ENCODE assay signal across 9 mouse cellular contexts in genomic region chr14:31565478-31566212, GRCm38 (mm10). TPM values are rescaled to one million over a fixed set of nuclear protein-coding genes. Genes with fewer than 3 reads are reported as not detected.
DNase-seq lines count a peak whose midpoint lies in the region; ATAC-seq and TF ChIP-seq lines count a peak whose summit lies in the region.
"Had no signal": no experiment of that assay in that cellular context is flagged by ENCODE, and none has a peak within 500 bp of the region (broad histone marks: within the 10 kb centered on the region; RNA-seq: fewer than 3 reads in every experiment).

No protein-coding gene starts in this region.

- peak overlapping the region; percentile 13; the same call in 1 of the 2 replicates for H3K4me2 ChIP-seq in heart, embryonic 13.5 days
- no peak overlapping the region for H3K4me2 ChIP-seq in liver, embryonic 14.5 days (ENCODE audit: low read depth)
- no peak overlapping the region for H3K4me2 ChIP-seq in liver, embryonic 11.5 days
- H3K4me2 ChIP-seq in intestine, embryonic 16.5 days (ENCODE audit: low read depth, low read length) = 0 out of 2 replicates have a peak overlapping the region, but pooled peaks have one; percentile 12
- peak overlapping the region; percentile 47 for H3K4me2 ChIP-seq in myocyte (ENCODE audit: low read depth)

- peak overlapping the region; percentile 33; the same call in 1 of the 2 replicates for H3K9ac ChIP-seq in heart, embryonic 13.5 days
- H3K9ac ChIP-seq in liver, embryonic 14.5 days (replicated peaks) = no peak overlapping the region
- H3K9ac ChIP-seq in liver, embryonic 11.5 days (ENCODE audit: low read depth, low read length) = no peak overlapping the region
- 0 out of 2 replicates have a peak overlapping the region, but pooled peaks have one; percentile 14 for H3K9ac ChIP-seq in intestine, embryonic 16.5 days (ENCODE audit: low read depth, low read length)

- no peaks in the 10 kb centered on the region for H3K36me3 ChIP-seq in heart, embryonic 13.5 days
- H3K36me3 ChIP-seq in liver, embryonic 14.5 days (replicated peaks; ENCODE audit: control insufficient read depth, insufficient read depth, low read depth) = no peaks in the 10 kb centered on the region
- no peaks in the 10 kb centered on the region for H3K36me3 ChIP-seq in liver, embryonic 11.5 days (ENCODE audit: control insufficient read depth, insufficient read depth, low read length)
- H3K36me3 ChIP-seq in intestine, embryonic 16.5 days (ENCODE audit: control insufficient read depth, insufficient read depth, low read length) = no peaks in the 10 kb centered on the region
- H3K36me3 ChIP-seq in myocyte (ENCODE audit: control insufficient read depth, insufficient read depth) = no peaks in the 10 kb centered on the region

- no peak for ATAC-seq in heart, embryonic 13.5 days (ENCODE audit: extremely low read depth, insufficient number of reproducible peaks, low FRiP score, low TSS enrichment)
- 0 out of 2 replicates have a peak, but pooled peaks have one; percentile 21 for ATAC-seq in liver, embryonic 14.5 days (ENCODE audit: insufficient read depth)
- ATAC-seq in liver, embryonic 11.5 days (replicated peaks; ENCODE audit: low FRiP score) = no peak
- peak; percentile 54 for ATAC-seq in intestine, embryonic 16.5 days

- H3K4me3 ChIP-seq in heart, embryonic 13.5 days = no peak overlapping the region
- no peak overlapping the region for H3K4me3 ChIP-seq in liver, embryonic 14.5 days (ENCODE audit: insufficient read depth in 1 of 2, low read depth in 2 of 2, low read length in 2 of 2)
- H3K4me3 ChIP-seq in liver, embryonic 11.5 days (ENCODE audit: low read depth, low read length) = no peak overlapping the region
- H3K4me3 ChIP-seq in intestine, embryonic 16.5 days (ENCODE audit: low read length) = no peak overlapping the region
- H3K4me3 ChIP-seq in myocyte = no peak overlapping the region

- H3ac ChIP-seq in myocyte (ENCODE audit: control insufficient read depth, insufficient read length) = no peak overlapping the region

- H3K79me2 ChIP-seq in myocyte (ENCODE audit: control insufficient read depth, insufficient read depth) = no peaks in the 10 kb centered on the region

- TF ChIP-seq POLR2A in myocyte (IDR thresholded peaks at IDR 0.05; ENCODE audit: insufficient read length, low read depth) = no peak

- WGBS in heart, embryonic 13.5 days = 54% methylated on average over 9 of the region's 9 CpGs
- 64% methylated on average over 9 of the region's 9 CpGs for WGBS in liver, embryonic 14.5 days (ENCODE audit: insufficient replicate concordance)
- WGBS in liver, embryonic 11.5 days = 60% methylated on average over 9 of the region's 9 CpGs
- WGBS in intestine, embryonic 16.5 days = 54% methylated on average over 9 of the region's 9 CpGs

- no peak for TF ChIP-seq CTCF in liver, embryonic 14.5 days (IDR thresholded peaks at IDR 0.05; ENCODE audit: low read depth)

- peaks cover 4% of the 10 kb centered on the region; the same call in 1 of the 2 replicates for H3K27me3 ChIP-seq in heart, embryonic 13.5 days (replicated peaks)
- H3K27me3 ChIP-seq in liver, embryonic 14.5 days (ENCODE audit: control insufficient read depth, insufficient read depth, low read length) = no peaks in the 10 kb centered on the region
- H3K27me3 ChIP-seq in liver, embryonic 11.5 days (replicated peaks; ENCODE audit: control insufficient read depth, insufficient read depth, low read length) = no peaks in the 10 kb centered on the region
- H3K27me3 ChIP-seq in intestine, embryonic 16.5 days (replicated peaks; ENCODE audit: control insufficient read depth, insufficient read depth, low read length) = no peaks in the 10 kb centered on the region
- H3K27me3 ChIP-seq in myocyte (ENCODE audit: control insufficient read depth, insufficient read depth, insufficient read length) = no peaks in the 10 kb centered on the region

- H3K4me1 ChIP-seq in heart, embryonic 13.5 days = peaks cover 69% of the 10 kb centered on the region
- H3K4me1 ChIP-seq in liver, embryonic 14.5 days (replicated peaks; ENCODE audit: control insufficient read depth in 2 of 2, insufficient read depth in 2 of 2, low read length in 1 of 2) = peaks cover 8 to 27% of the 10 kb centered on the region in 2 experiments
- H3K4me1 ChIP-seq in liver, embryonic 11.5 days (replicated peaks; ENCODE audit: control insufficient read depth, insufficient read depth, low read length) = peaks cover 23% of the 10 kb centered on the region
- H3K4me1 ChIP-seq in intestine, embryonic 16.5 days (ENCODE audit: control insufficient read depth, insufficient read depth, low read length) = peaks cover 24% of the 10 kb centered on the region

- no peaks in the 10 kb centered on the region for H3K9me3 ChIP-seq in heart, embryonic 13.5 days
- no peaks in the 10 kb centered on the region for H3K9me3 ChIP-seq in liver, embryonic 14.5 days (ENCODE audit: control insufficient read depth, low read length)
- H3K9me3 ChIP-seq in liver, embryonic 11.5 days (ENCODE audit: control insufficient read depth, low read length) = no peaks in the 10 kb centered on the region
- no peaks in the 10 kb centered on the region for H3K9me3 ChIP-seq in intestine, embryonic 16.5 days (ENCODE audit: control insufficient read depth, low read length)

- TF ChIP-seq EP300 in liver, embryonic 14.5 days (IDR thresholded peaks at IDR 0.05; ENCODE audit: low read depth) = no peak

- peak overlapping the region; percentile 78 for H3K27ac ChIP-seq in heart, embryonic 13.5 days (replicated peaks)
- no peak overlapping the region for H3K27ac ChIP-seq in liver, embryonic 14.5 days
- no peak overlapping the region for H3K27ac ChIP-seq in liver, embryonic 11.5 days (ENCODE audit: low read depth, low read length)
- H3K27ac ChIP-seq in intestine, embryonic 16.5 days (ENCODE audit: low read length) = peak overlapping the region; percentile 49

- no peak for DNase-seq in heart, adult 8-10 months (ENCODE audit: low spot score)
- no peak for DNase-seq in liver, embryonic 14.5 days (ENCODE audit: low read depth in 3 of 3, low spot score in 3 of 3)
- no peak for DNase-seq in liver, embryonic 11.5 days (ENCODE audit: low spot score)
- no peak for DNase-seq in urinary bladder, postnatal 4 days (ENCODE audit: low spot score in 2 of 2)
- DNase-seq: cerebellum, adult 8-10 months had no signal

TF ChIP-seq in myocyte, 11 proteins besides CTCF, POLR2A, EP300 and RAD21:
- TF ChIP-seq MAX (IDR thresholded peaks at IDR 0.05; ENCODE audit: low read depth) (no peak), TCF12 (IDR thresholded peaks at IDR 0.05; ENCODE audit: insufficient read depth, poor library complexity, severe bottlenecking) (no peak), MYOG (IDR thresholded peaks at IDR 0.05; ENCODE audit: control insufficient read depth in 1 of 3, insufficient read depth in 1 of 3, insufficient read length in 2 of 3, low read depth in 2 of 3) (no peak), MYOD1 (IDR thresholded peaks at IDR 0.05; ENCODE audit: control insufficient read depth in 1 of 3, insufficient read length in 2 of 3, low read depth in 2 of 3) (no peak), REST (IDR thresholded peaks at IDR 0.05; ENCODE audit: insufficient read depth, insufficient read length) (no peak), USF1 (IDR thresholded peaks at IDR 0.05; ENCODE audit: low read depth) (no peak), CEBPB (IDR thresholded peaks at IDR 0.05; ENCODE audit: insufficient read depth, poor library complexity, severe bottlenecking) (no peak), TCF3 (IDR thresholded peaks at IDR 0.05; ENCODE audit: insufficient read length, low read depth) (no peak), POLR2AphosphoS2 (IDR thresholded peaks at IDR 0.05; ENCODE audit: insufficient read length, low read depth) (no peak), SRF (IDR thresholded peaks at IDR 0.05; ENCODE audit: control insufficient read depth, insufficient read length, low read depth) (no peak), E2F4 (IDR thresholded peaks at IDR 0.05; ENCODE audit: insufficient read depth) (no peak)
TF ChIP-seq in myocyte: peak in this region for 0.

RNA-seq across cellular contexts. Expression of gene Colq, which starts 25.5 kb away (rescaled TPM):
- 8.1 and 8.3 TPM in 2 replicates for polyA plus RNA-seq in heart, embryonic 13.5 days (2015; fragmentation: Nextera tagmentation; extraction: Ambion mirVana)
- total RNA-seq in heart, adult 8-10 months (2022) = 10 to 100 TPM in 2 of 4 experiments, 1 to 10 TPM in 2; 6.1 to 16.6 (median 11.6) TPM
- polyA plus RNA-seq in liver, embryonic 14.5 days (2012; rRNA removed) = 0.02 and 0.04 TPM in 2 replicates
- 0.09 TPM in 1 of 2 replicates, not detected in the other for polyA plus RNA-seq in liver, embryonic 14.5 days (2014; fragmentation: Nextera tagmentation; extraction: Ambion mirVana)
- 0.45 and 0.70 TPM in 2 replicates for polyA plus RNA-seq in liver, embryonic 11.5 days (2014; fragmentation: Nextera tagmentation; extraction: Ambion mirVana)
- 0.92 and 1.0 TPM in 2 replicates for polyA plus RNA-seq in intestine, embryonic 16.5 days (2015; fragmentation: Nextera tagmentation; extraction: Ambion mirVana)
- 3.0 TPM for polyA plus RNA-seq in myocyte (2012; fragmentation: generic; extraction: Trizol)
- total RNA-seq: granulocyte monocyte progenitor cell, adult 5-6 weeks had no signal

Comparison
In these comparisons a context has a peak if more than half of its experiments do, and no peak if none do; other contexts are left out.
1. ATAC-seq: peak in liver, embryonic 14.5 days (single experiment) and intestine, embryonic 16.5 days (single experiment); none in heart, embryonic 13.5 days (single experiment) and liver, embryonic 11.5 days (single experiment).
2. H3K27ac ChIP-seq: peak in heart, embryonic 13.5 days (single experiment) and intestine, embryonic 16.5 days (single experiment); none in liver, embryonic 14.5 days (single experiment) and liver, embryonic 11.5 days (single experiment).
3. H3K4me2 ChIP-seq: peak in heart, embryonic 13.5 days (single experiment), intestine, embryonic 16.5 days (single experiment) and myocyte (single experiment); none in liver, embryonic 14.5 days (single experiment) and liver, embryonic 11.5 days (single experiment).
4. H3K9ac ChIP-seq: peak in heart, embryonic 13.5 days (single experiment) and intestine, embryonic 16.5 days (single experiment); none in liver, embryonic 14.5 days (single experiment) and liver, embryonic 11.5 days (single experiment).